Mouse (Mus musculus) mesoderm, embryonic 11.5 days (tissue): ENCODE measurements around the gene Nrxn2.

Source experiments
- DNase-seq: peaks from one replicate; pipeline ENCODE4 v3.0.0-alpha.2; 2012; ENCODE audit warnings: low read depth, low spot score

Nrxn2 gene

DNA sequence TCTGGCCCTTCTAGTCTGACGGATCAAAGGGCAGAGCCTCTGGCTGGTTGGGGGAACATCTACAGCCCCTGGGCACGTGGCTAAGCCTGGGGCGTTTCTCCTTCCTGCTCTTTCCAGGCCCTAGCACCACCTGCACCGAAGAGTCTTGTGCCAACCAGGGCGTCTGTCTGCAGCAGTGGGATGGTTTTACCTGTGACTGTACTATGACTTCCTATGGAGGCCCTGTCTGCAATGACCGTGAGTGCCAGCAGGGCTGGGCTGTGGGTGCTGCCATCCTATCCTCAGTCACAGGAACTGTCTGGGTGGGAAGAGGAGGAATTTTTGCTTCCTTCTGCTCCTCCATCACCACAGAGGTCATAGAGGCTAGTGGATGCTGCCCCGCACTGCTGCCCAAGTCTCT is 74.7 kb downstream of the Nrxn2 start:
- no peak for DNase-seq

- DNase-seq: no peak
Measured at GRCm38 (mm10) chr19:6494032-6494431, 75.5 kb downstream of the Nrxn2 start.

DNA sequence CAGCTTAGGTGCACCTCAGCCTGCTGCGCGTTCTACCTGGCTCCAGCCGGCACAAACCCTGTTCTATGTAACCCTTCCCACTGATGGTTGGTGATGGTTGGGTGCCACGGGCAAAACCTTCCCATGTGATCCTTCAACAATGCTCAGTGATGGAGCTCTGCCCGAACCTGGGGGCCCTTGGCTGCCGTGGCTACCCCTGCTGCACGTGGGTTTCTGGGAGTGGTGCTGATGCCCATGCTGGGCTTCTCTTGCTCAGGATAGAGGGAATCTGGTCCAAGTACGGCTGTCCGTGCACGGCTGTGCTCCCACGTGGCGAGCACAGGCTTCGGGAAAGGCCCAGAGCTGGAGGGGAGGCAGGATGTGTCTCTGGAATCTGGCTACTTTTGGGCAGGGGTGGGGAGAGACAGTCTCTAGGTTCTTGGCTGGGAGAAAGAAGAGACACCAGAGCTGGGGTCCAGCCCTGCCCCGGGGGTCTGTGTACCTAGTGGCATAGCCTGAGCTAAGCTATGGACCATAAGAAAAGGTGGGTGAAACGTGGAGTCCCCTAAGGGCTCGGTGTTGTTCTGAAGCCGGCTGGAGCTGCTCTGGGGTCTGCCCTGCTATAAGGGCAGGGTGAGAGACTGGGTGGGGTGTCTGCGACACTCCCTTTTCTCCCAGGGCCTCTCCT is 76.1 kb downstream of the Nrxn2 start:
- DNase-seq: no peak

- no peak for DNase-seq
Measured at GRCm38 (mm10) chr19:6495714-6496113, 77.2 kb downstream of the Nrxn2 start.

GRCm38 (mm10) chr19:6496462-6497149 is 78.1 kb downstream of the Nrxn2 start:
- no peak for DNase-seq

GRCm38 (mm10) chr19:6497150-6497801 is 78.7 kb downstream of the Nrxn2 start:
- peak; percentile 73 for DNase-seq

DNA sequence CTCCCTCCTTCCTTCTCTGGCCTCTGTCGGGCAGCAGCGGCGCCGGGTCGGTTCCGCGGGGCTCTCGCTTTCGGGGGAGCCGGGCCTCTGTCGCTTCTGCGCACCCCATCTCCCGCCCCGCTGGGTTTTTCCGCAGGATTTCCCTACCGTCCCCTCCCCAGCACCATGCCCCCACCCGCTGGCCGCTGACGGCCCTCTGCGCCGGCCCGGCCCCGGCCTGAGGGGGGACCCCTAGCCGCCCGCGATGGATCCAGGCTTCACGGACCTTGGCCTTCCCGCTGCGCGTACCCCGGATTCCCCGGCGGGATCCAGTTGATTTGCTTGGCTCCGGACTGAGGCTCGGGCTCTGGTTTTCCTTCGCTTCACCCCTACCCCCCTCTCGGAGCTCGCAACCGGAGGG is 79.3 kb downstream of the Nrxn2 start:
- DNase-seq: no peak

- no peak for DNase-seq
Measured at GRCm38 (mm10) chr19:6498350-6499131, 80.0 kb downstream of the Nrxn2 start.

DNA sequence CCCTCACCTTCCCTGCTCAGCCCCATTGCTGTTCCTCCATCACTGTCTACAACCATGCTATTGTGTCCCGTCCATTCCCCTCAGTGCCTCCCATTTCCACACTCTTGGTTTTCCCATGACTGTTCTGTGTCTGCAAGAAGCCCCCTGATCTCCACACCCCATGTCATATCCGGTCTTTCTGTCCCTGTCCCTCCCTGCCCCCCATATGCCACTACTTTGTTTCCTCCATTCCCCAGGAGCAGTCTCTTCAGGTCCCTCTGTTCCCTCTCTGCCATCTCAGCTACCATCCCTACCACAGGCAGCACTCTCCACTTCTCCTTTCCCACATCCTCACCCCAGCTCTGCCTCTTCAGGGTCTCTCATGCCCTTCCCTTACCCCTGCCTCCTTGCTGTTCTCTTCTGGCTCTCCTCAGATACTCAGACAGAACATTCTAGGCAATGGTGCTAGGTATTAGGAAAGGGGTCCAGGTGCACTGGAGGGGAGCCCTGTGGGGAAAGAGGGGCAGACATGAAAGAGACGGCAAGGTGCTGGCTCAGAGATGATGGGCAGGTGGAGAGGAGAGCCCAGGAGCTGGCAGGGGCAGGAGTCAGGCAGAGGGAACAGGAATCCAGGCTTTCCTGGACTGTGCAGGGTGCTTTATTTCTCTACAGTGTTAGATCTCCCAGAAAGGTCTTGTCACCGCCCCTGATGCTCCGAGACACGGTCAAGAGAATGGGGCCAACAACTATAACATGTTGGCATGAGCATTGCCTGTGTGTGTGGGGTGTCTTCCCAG is 81.5 kb downstream of the Nrxn2 start:
- DNase-seq: no peak

- DNase-seq: no peak
Measured at GRCm38 (mm10) chr19:6500636-6501025, 82.1 kb downstream of the Nrxn2 start.

DNA sequence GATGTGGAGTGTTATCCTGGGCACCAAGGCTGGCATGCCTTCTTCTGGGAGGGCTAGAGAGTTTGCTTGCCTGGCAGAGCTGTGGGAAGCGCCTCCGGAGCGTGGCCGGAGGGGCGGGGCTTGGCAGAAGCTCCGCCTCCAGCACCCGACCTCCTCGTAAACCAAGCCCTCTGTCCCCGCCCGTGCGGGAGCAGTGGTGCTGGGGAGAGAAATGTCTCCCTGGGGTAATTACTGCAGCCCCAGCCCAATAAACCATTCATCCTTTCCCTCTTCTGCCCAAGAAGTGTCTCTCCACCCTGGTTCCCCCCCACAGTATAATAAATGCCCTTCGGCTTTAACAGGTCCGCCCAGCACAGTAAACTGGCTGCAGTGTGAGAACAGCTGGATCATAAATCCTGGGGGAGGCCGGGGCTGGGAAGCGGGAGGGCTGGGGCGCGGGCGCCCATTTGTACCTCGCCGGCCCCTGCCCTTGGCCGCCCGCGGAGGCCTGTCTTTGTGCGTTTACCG is 83.6 kb downstream of the Nrxn2 start:
- peak; percentile 82 for DNase-seq

GRCm38 (mm10) chr19:6502543-6503319 is 84.2 kb downstream of the Nrxn2 start:
- peak; percentile 88 for DNase-seq

DNA sequence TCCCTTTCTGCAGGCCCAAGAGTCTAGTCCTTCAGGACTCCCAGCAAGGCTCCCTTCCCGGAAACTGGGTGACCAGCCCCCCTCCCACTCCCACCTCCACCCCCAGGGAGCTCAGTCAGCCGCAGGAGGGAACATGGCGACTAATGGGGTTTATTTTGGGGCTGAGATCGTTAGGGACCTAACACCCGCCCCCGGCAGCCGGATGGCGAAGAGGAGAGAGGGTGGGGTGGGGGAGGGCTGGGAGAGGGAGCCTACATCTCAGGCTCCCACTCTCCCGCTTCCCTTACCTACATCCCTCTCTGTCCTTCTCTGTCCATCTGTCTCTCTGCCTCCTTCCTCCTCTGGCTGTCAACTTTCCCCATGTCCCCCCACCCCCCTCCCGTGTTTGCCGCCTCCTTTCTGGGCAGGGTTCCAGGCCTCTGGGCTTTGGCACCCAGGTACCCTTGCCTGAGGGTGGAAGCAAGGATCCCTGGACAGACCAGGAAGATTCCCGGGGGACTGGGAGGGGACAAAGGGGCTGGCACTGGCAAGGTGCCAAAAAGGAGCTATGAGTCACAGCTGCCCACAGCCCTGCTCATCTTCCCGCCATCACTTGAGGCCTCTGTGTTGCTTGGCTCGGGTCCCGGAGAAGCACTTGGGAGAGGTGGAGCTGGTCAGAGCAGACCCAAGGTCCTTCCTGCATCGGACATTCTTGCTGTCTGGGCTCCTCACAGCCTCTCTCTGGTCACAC is 85.6 kb downstream of the Nrxn2 start:
- no peak for DNase-seq

GRCm38 (mm10) chr19:6504656-6505045 is 86.1 kb downstream of the Nrxn2 start:
- DNase-seq: no peak

DNA sequence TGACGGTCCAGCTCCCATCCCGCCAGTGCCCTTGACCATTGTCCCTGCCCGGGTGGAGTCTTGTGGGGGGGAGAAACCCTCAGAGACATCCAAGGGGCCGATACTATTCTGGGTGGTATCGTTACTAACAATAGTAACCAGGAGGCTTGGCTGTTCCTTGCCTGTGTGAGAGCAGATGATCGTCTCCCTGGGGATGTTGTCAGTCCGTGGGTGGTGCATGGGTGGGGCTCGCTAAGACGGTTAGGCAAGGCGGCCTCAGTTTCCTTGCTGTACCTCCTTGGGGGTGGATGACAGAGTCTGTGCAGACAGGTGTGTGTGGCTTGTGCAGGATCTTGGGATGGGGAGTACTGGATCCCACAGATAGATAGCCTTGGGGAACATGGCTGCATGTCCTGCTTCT is 88.9 kb downstream of the Nrxn2 start:
- no peak for DNase-seq

GRCm38 (mm10) chr19:6509881-6510280 is 91.3 kb downstream of the Nrxn2 start:
- no peak for DNase-seq

DNA sequence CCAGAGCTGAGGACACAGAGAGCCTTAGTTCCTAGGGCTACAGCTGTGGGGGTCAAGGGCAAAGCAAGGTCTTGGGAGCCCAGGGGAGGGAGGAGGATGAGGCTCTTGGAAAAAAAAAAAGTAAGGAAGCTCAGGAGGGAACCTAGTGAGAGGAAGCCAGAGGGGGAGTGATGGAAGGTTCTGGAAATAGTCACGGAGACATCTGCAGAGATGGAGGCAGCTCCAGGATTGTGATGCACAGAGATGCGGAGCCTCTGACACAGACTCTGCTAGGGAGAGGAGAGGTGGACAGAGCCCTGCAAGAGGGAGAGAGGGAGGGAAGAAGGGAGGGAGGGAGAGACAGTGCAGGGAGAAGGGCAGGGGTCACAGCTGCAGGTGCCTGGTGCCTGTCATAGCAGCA is 92.0 kb downstream of the Nrxn2 start:
- no peak for DNase-seq

DNA sequence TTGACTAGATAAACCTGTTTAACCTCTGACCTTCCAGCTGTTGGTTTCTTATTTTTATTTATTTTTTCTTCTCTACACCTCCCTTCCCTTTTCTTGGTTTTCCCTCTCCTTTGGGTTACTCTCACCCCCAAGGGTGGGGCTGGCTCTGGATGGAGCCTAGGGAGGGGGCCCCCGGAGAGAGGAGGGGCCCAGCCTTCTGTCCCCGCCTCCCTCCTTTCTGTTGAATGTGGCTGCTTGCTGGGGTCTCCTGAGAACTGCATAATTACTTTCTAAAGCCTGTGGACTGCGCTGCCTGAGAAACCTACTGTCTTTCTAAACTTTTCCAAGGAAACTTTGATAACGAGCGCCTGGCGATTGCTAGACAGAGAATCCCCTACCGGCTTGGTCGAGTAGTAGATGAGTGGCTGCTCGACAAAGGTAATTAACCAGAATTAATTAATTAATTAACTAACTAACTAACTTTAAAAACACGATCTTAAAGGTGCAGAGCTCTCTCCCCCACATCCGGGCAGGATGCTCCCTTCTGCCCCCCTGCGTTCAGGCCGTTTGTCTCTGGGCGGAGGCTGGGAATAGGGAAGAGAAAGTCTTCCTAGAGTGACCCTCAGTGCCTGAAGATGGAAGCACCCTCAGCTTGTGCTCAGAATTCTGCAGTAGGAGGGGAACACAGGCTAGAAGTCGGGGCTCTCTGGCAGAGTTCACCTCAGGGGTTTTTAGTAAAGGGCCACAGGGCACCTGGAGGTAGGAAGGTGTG is 95.0 kb downstream of the Nrxn2 start:
- no peak for DNase-seq

- no peak for DNase-seq
Measured at GRCm38 (mm10) chr19:6514940-6515339, 96.4 kb downstream of the Nrxn2 start.
